Mouse (Mus musculus) liver, adult 10 weeks (tissue): ENCODE measurements around the gene Spin2-ps6. TPM values are rescaled to one million over a fixed set of nuclear protein-coding genes. Genes with fewer than 3 reads are reported as not detected.

Source experiments
- polyA plus RNA-seq: library from polyadenylated mRNA; stranded (reverse); fragments of 350-450 nt; fragmentation: Illumina TruSeq; extraction: RNeasy Lipid Tissue Mini Kit (QIAGEN cat#74804); gene quantifications from one replicate; pipeline ENCODE4 v1.2.3, GENCODE M21; 2014; ENCODE audit warnings: low read depth, low replicate concordance

The Spin2-ps6 gene
- polyA plus RNA-seq = not detected

GRCm38 (mm10) chrX:33234569-33234968, at the start of gene Spin2-ps6:
TSS of gene Spin2-ps6 (plus strand) at chrX:33234869.

Other genes starting within 250 kb of the Spin2-ps6 start
- not detected for gene Btbd35f12, start 78.5 kb downstream of the Spin2-ps6 start, polyA plus RNA-seq